Mouse (Mus musculus) liver, embryonic 12.5 days (tissue): Measurements from ENCODE around the gene Specc1. TPM values are rescaled to one million over a fixed set of nuclear protein-coding genes. Genes with fewer than 3 reads are reported as not detected.

Source experiments
- ATAC-seq: fragments of 200-750 bp; cut with Nextera tagmentation; 2 replicates; pipeline ENCODE4 v1.8.0; 2017; ENCODE audit warnings: moderate number of reproducible peaks, mild to moderate bottlenecking, moderate library complexity
- H3K27ac ChIP-seq: fragments of 300-500 bp; sonication (generic); 2 replicates; pipeline ENCODE4 v1.5.1; 2016; ENCODE audit warnings: mild to moderate bottlenecking
- H3K27me3 ChIP-seq: fragments of 300-500 bp; sonication (generic); replicated peaks from 2 replicates; pipeline ENCODE4 v1.6.1; 2016; ENCODE audit warnings: mild to moderate bottlenecking, moderate library complexity
- H3K36me3 ChIP-seq: fragments of 300-500 bp; sonication (generic); 2 replicates; pipeline ENCODE4 v1.6.1; 2016; ENCODE audit warnings: mild to moderate bottlenecking, moderate library complexity
- H3K4me1 ChIP-seq: fragments of 300-500 bp; sonication (generic); 2 replicates; pipeline ENCODE4 v1.6.1; 2016
- H3K4me2 ChIP-seq: fragments of 300-500 bp; sonication (generic); 2 replicates; pipeline ENCODE4 v1.6.1; 2016; ENCODE audit warnings: mild to moderate bottlenecking, moderate library complexity
- H3K4me3 ChIP-seq: fragments of 300-500 bp; sonication (generic); 2 replicates; pipeline ENCODE4 v1.5.1; 2016; ENCODE audit warnings: mild to moderate bottlenecking, moderate library complexity
- H3K9ac ChIP-seq: fragments of 300-500 bp; sonication (generic); 2 replicates; pipeline ENCODE4 v1.6.1; 2016; ENCODE audit warnings: mild to moderate bottlenecking, moderate library complexity
- H3K9me3 ChIP-seq: fragments of 300-500 bp; sonication (generic); replicated peaks from 2 replicates; pipeline ENCODE4 v1.6.1; 2016; ENCODE audit warnings: mild to moderate bottlenecking, moderate library complexity
- WGBS: fragments of 180-500 bp; shearing (Covaris S2); methylation state at CpG from one replicate; pipeline ENCODE4 v1.1.7; 2016; ENCODE audit not compliant: insufficient replicate concordance; 5-methylcytosine and 5-hydroxymethylcytosine counted together
- polyA plus RNA-seq: library from polyadenylated mRNA; unstranded; fragments of >200 nt; fragmentation: Nextera tagmentation; extraction: Ambion mirVana; gene quantifications from 2 replicates; pipeline ENCODE4 v1.2.1, GENCODE M21; 2016

Specc1 gene
- polyA plus RNA-seq, 1 experiment from 2014 or later = 36.4 TPM

- no peak for ATAC-seq
- Histone ChIP-seq H3K27ac (no peak overlapping the region), H3K9me3 (no peaks in the 10 kb centered on the region), H3K9ac (no peak overlapping the region), H3K27me3 (no peaks in the 10 kb centered on the region), H3K4me3 (no peak overlapping the region), H3K36me3 (peaks cover 47% of the 10 kb centered on the region), H3K4me2 (no peak overlapping the region), H3K4me1 (peaks cover 10% of the 10 kb centered on the region)
- 40% methylated on average over 3 of the region's 3 CpGs for WGBS
Observed at GRCm38 (mm10) chr11:62127692-62128091, 171.1 kb downstream of the Specc1 start.

GRCm38 (mm10) chr11:62128197-62128596 is 171.6 kb downstream of the Specc1 start:
- Histone ChIP-seq H3K36me3 (peaks cover 52% of the 10 kb centered on the region), H3K27ac (no peak overlapping the region), H3K9ac (no peak overlapping the region), H3K4me2 (no peak overlapping the region), H3K4me3 (no peak overlapping the region), H3K27me3 (no peaks in the 10 kb centered on the region), H3K4me1 (peaks cover 10% of the 10 kb centered on the region), H3K9me3 (no peaks in the 10 kb centered on the region)
- 82% methylated on average over 8 of the region's 8 CpGs for WGBS
- no peak for ATAC-seq

- Histone ChIP-seq H3K36me3 (peaks cover 64% of the 10 kb centered on the region), H3K4me3 (no peak overlapping the region), H3K27ac (no peak overlapping the region), H3K9ac (no peak overlapping the region), H3K27me3 (no peaks in the 10 kb centered on the region), H3K4me2 (no peak overlapping the region), H3K4me1 (peaks cover 10% of the 10 kb centered on the region), H3K9me3 (no peaks in the 10 kb centered on the region)
- WGBS = 86% methylated on average over 3 of the region's 3 CpGs
- ATAC-seq = no peak
Observed at GRCm38 (mm10) chr11:62130191-62130590, 173.6 kb downstream of the Specc1 start.

GRCm38 (mm10) chr11:62130685-62131295 is 174.2 kb downstream of the Specc1 start:
- H3K9ac ChIP-seq = no peak overlapping the region
- peaks cover 10% of the 10 kb centered on the region for H3K4me1 ChIP-seq
- no peak for ATAC-seq
- no peak overlapping the region for H3K27ac ChIP-seq
- no peaks in the 10 kb centered on the region for H3K9me3 ChIP-seq
- no peak overlapping the region for H3K4me3 ChIP-seq
- H3K4me2 ChIP-seq = no peak overlapping the region
- WGBS = 53% methylated on average over 2 of the region's 2 CpGs
- no peaks in the 10 kb centered on the region for H3K27me3 ChIP-seq
- H3K36me3 ChIP-seq = peaks cover 69% of the 10 kb centered on the region

DNA sequence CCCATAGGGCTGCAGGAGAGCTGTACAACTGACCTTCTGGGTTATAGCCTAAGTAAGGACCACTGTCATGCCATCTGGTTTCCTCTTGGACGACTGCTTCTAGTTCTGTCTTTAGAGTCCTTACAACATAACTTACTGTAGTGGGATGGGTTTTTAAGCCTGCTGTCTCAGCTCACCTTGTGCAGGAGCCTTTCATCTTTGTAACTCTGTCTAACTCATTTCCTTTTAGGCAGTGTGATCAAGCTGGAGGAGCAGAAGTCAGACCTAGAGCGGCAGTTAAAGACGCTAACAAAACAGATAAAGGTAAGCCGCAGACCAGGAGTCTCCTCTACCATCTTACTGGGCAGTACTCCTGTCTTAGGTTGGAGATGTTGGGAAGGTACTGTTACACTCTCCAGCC is 175.0 kb downstream of the Specc1 start:
- no peak overlapping the region for H3K4me2 ChIP-seq
- ATAC-seq = no peak
- H3K27me3 ChIP-seq = no peaks in the 10 kb centered on the region
- peaks cover 10% of the 10 kb centered on the region for H3K4me1 ChIP-seq
- peaks cover 71% of the 10 kb centered on the region for H3K36me3 ChIP-seq
- H3K9ac ChIP-seq = no peak overlapping the region
- 64% methylated on average over 4 of the region's 4 CpGs for WGBS
- H3K27ac ChIP-seq = 0 out of 2 replicates have a peak overlapping the region, but pooled peaks have one; percentile 20
- H3K9me3 ChIP-seq = no peaks in the 10 kb centered on the region
- H3K4me3 ChIP-seq = no peak overlapping the region

- Histone ChIP-seq H3K27me3 (no peaks in the 10 kb centered on the region), H3K9ac (no peak overlapping the region), H3K4me1 (peaks cover 10% of the 10 kb centered on the region), H3K27ac (no peak overlapping the region), H3K4me3 (no peak overlapping the region), H3K36me3 (peaks cover 82% of the 10 kb centered on the region), H3K9me3 (no peaks in the 10 kb centered on the region), H3K4me2 (no peak overlapping the region)
- 90% methylated on average over 2 of the region's 2 CpGs for WGBS
- no peak for ATAC-seq
Observed at GRCm38 (mm10) chr11:62134191-62134590, 177.6 kb downstream of the Specc1 start.

DNA sequence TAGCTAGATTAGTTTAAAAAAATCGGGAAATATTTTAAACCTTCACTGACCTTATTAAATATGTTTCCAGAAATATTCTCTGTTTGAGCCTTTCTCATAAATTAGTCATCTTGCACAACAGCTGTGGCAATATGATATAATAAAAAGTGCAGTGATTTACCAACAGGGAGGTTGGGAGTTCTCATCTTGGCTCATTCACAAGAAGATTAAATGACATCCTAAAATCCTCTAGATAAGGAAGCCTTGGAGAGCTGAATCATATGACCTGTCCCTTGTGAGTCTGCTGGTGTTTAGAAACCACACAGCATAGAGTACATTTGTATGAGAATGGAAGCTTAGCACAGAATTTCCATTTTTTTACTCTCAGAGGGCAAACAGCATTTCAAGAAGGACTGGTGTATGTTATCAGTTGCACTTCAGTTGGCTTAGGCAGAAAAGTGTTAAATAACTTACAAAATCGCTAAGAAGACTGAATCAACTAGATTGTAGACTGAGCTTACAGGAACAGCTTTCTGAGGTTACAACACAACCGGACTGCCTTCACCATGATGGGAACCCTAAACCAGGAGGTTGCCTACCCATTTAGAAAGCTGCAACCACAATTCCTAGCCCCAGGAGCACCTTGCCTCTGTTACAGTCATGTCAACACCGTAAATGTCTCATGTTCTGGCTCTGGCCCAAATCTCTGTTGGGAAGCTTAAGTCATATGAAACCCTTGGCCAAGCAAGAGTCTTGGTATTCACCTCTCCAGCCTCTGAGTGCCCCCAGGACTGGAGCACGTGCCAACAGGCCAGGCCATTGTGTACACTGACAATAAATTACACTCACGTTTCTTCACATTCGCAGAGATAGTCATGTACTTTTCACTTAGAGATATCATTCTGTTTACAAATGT is 188.9 kb downstream of the Specc1 start:
- Histone ChIP-seq H3K36me3 (peaks cover 39% of the 10 kb centered on the region), H3K9me3 (no peaks in the 10 kb centered on the region), H3K4me3 (no peak overlapping the region), H3K27me3 (no peaks in the 10 kb centered on the region), H3K9ac (no peak overlapping the region), H3K27ac (no peak overlapping the region), H3K4me1 (peaks cover 26% of the 10 kb centered on the region), H3K4me2 (no peak overlapping the region)
- ATAC-seq = no peak
- WGBS = 82% methylated on average over 7 of the region's 7 CpGs

DNA sequence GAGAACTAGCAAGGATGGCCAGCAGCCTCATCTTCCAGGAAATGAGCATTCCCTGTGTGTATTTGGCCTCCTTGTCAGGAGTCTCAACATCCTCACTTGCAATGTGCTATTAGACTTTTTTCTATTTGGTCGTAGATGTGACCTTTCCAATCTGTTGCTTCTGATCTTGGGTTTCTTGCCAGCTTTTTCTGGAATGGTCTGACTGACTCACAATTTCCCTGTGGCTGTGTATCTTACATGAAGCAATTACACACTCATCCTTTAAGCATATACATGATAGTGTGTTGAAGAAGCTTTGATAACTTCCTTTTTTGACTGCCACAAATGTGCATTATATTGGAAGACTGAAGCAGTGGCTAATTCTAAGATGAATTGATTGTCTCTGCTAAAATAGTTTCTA is 190.1 kb downstream of the Specc1 start:
- H3K4me3 ChIP-seq = no peak overlapping the region
- peaks cover 49% of the 10 kb centered on the region for H3K36me3 ChIP-seq
- no peak overlapping the region for H3K27ac ChIP-seq
- H3K4me1 ChIP-seq = peaks cover 22% of the 10 kb centered on the region
- ATAC-seq = no peak
- 80% methylated on average over 1 of the region's 1 CpGs for WGBS
- H3K9ac ChIP-seq = no peak overlapping the region
- no peak overlapping the region for H3K4me2 ChIP-seq
- H3K9me3 ChIP-seq = no peaks in the 10 kb centered on the region
- H3K27me3 ChIP-seq = no peaks in the 10 kb centered on the region

DNA sequence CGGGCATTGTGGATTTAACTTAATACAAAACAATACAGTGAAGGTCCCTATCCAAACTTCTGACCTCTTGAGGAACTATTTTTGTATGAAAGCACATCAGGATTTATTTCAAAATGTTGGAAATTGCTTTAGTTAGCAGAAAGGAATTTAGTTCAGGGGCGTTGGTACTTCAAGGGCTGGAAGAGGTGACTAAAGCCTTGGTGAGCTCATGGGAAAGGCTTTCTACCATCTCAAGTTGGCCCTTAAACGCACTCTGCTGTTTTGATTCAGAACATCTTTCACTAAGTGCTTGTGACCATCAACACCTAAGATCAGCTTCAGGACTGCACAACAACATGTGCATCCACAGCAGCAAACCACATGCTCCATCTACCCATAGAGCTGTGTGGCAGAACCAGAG is 191.5 kb downstream of the Specc1 start:
- Histone ChIP-seq H3K4me3 (no peak overlapping the region), H3K27ac (peak overlapping the region; percentile 79), H3K36me3 (peaks cover 63% of the 10 kb centered on the region), H3K9me3 (no peaks in the 10 kb centered on the region), H3K4me2 (peak overlapping the region; percentile 39), H3K27me3 (no peaks in the 10 kb centered on the region), H3K9ac (peak overlapping the region; percentile 28; the same call in 1 of the 2 replicates), H3K4me1 (peaks cover 25% of the 10 kb centered on the region)
- WGBS = 91% methylated on average over 3 of the region's 3 CpGs
- ATAC-seq = peak; percentile 52; the same call in 1 of the 2 replicates

GRCm38 (mm10) chr11:62148449-62148848 is 191.9 kb downstream of the Specc1 start:
- peak; percentile 92 for ATAC-seq
- H3K36me3 ChIP-seq = peaks cover 67% of the 10 kb centered on the region
- peak overlapping the region; percentile 28; the same call in 1 of the 2 replicates for H3K9ac ChIP-seq
- no peaks in the 10 kb centered on the region for H3K27me3 ChIP-seq
- no peaks in the 10 kb centered on the region for H3K9me3 ChIP-seq
- H3K4me2 ChIP-seq = peak overlapping the region; percentile 39
- H3K4me3 ChIP-seq = no peak overlapping the region
- peak overlapping the region; percentile 79 for H3K27ac ChIP-seq
- peaks cover 25% of the 10 kb centered on the region for H3K4me1 ChIP-seq
- 35% methylated on average over 6 of the region's 6 CpGs for WGBS

GRCm38 (mm10) chr11:62153057-62153456 is 196.5 kb downstream of the Specc1 start:
- no peak overlapping the region for H3K27ac ChIP-seq
- no peak overlapping the region for H3K4me2 ChIP-seq
- peaks cover 79% of the 10 kb centered on the region for H3K36me3 ChIP-seq
- no peak for ATAC-seq
- H3K4me1 ChIP-seq = peaks cover 21% of the 10 kb centered on the region
- H3K9me3 ChIP-seq = no peaks in the 10 kb centered on the region
- WGBS = 77% methylated on average over 4 of the region's 4 CpGs
- H3K27me3 ChIP-seq = no peaks in the 10 kb centered on the region
- no peak overlapping the region for H3K9ac ChIP-seq
- H3K4me3 ChIP-seq = no peak overlapping the region

DNA sequence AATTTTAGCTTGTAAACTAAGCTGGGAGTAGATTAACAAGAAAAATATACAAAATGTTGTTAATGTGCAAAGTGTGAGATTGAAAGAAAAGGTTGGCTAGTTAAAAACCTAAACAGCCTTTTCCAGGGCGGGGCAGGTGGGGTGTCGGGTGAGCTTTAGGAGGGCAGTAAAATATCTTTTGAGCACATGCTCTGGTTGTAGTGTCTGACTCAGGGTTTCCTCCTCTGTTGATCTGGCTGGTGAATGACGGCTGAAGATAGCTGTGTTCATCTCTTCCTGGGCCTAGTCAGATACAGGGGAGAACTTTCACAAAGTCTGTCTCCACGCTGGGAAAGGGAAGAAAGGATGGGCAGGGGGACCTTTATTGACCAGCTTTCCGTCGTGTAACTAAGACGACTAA is 203.2 kb downstream of the Specc1 start:
- WGBS = 46% methylated on average over 7 of the region's 7 CpGs
- no peaks in the 10 kb centered on the region for H3K9me3 ChIP-seq
- peak overlapping the region; percentile 87 for H3K27ac ChIP-seq
- peak overlapping the region; percentile 44 for H3K4me2 ChIP-seq
- H3K9ac ChIP-seq = 0 out of 2 replicates have a peak overlapping the region, but pooled peaks have one; percentile 45
- H3K4me3 ChIP-seq = 0 out of 2 replicates have a peak overlapping the region, but pooled peaks have one; percentile 4
- H3K27me3 ChIP-seq = no peaks in the 10 kb centered on the region
- ATAC-seq = peak; percentile 88
- peaks cover 52% of the 10 kb centered on the region for H3K36me3 ChIP-seq
- peaks cover 51% of the 10 kb centered on the region for H3K4me1 ChIP-seq
